Mouse (Mus musculus) neural tube, embryonic 15.5 days (tissue): ENCODE results near the gene Map4k5. TPM values are rescaled to one million over a fixed set of nuclear protein-coding genes. Genes with fewer than 3 reads are reported as not detected.

Source experiments
- ATAC-seq: fragments of 200-750 bp; cut with Nextera tagmentation; 2 replicates; pipeline ENCODE4 v1.8.0; 2017; ENCODE audit warnings: mild to moderate bottlenecking, moderate TSS enrichment, moderate library complexity; ENCODE audit not compliant: low FRiP score
- H3K27ac ChIP-seq: fragments of 300-500 bp; sonication (generic); replicated peaks from 2 replicates; pipeline ENCODE4 v1.5.1; 2015; ENCODE audit warnings: mild to moderate bottlenecking, inconsistent platforms
- H3K27me3 ChIP-seq: fragments of 300-500 bp; sonication (generic); replicated peaks from 2 replicates; pipeline ENCODE4 v1.6.1; 2015; ENCODE audit warnings: inconsistent platforms
- H3K36me3 ChIP-seq: fragments of 300-500 bp; sonication (generic); 2 replicates; pipeline ENCODE4 v1.6.1; 2015; ENCODE audit warnings: inconsistent platforms
- H3K4me1 ChIP-seq: fragments of 300-500 bp; sonication (generic); 2 replicates; pipeline ENCODE4 v1.6.1; 2015; ENCODE audit warnings: inconsistent platforms
- H3K4me2 ChIP-seq: fragments of 300-500 bp; sonication (generic); 2 replicates; pipeline ENCODE4 v1.6.1; 2015; ENCODE audit warnings: inconsistent platforms, mild to moderate bottlenecking, moderate library complexity
- H3K4me3 ChIP-seq: fragments of 300-500 bp; sonication (generic); replicated peaks from 2 replicates; pipeline ENCODE4 v1.5.1; 2015; ENCODE audit warnings: mild to moderate bottlenecking, inconsistent platforms
- H3K9ac ChIP-seq: fragments of 300-500 bp; sonication (generic); replicated peaks from 2 replicates; pipeline ENCODE4 v1.6.1; 2015; ENCODE audit warnings: mild to moderate bottlenecking, inconsistent platforms
- H3K9me3 ChIP-seq: fragments of 300-500 bp; sonication (generic); replicated peaks from 2 replicates; pipeline ENCODE4 v1.6.1; 2016; ENCODE audit warnings: inconsistent platforms
- WGBS: fragments of 180-500 bp; shearing (Covaris S2); methylation state at CpG from one replicate; pipeline ENCODE4 v1.1.7; 2015; ENCODE audit warnings: mixed read lengths; 5-methylcytosine and 5-hydroxymethylcytosine counted together
- polyA plus RNA-seq: library from polyadenylated mRNA; unstranded; fragments of >200 nt; fragmentation: Nextera tagmentation; extraction: Ambion mirVana; gene quantifications from 2 replicates; pipeline ENCODE4 v1.2.1, GENCODE M21; 2015

Map4k5 gene
- polyA plus RNA-seq, 1 experiment from 2014 or later: 25.4 TPM

DNA sequence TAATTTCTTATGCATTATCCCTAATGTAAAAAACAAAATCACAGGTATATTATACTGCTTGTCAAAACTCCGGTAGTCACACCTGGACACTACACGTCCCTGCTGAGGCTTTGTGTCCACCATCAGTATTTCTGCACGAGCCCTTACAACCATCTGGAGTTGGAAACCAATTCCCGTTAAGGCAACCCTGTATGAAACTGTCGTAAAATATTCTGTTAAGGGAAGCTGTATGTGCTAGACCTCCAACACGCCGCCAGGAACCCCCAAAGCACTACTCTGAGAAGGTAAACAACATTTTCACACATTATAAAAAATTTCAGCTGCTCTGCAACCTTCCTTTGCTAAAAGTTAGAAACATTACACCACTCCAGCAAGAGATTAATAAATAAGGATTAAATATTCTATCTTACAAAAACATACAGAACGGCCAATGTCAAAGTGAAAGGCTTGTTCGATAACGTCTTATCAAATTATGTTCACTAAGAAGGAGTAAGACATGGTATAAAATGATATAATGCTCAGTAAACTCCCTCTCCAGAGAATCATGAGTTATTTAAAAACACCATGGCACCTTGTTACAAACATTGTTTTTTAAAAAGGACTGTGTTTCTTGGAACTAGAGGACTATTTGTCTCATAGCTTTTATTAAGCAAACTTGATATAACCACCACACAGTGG is 88.5 kb downstream of the Map4k5 start:
- no peaks in the 10 kb centered on the region for H3K27me3 ChIP-seq
- H3K9ac ChIP-seq: no peak overlapping the region
- no peaks in the 10 kb centered on the region for H3K9me3 ChIP-seq
- WGBS: 91% methylated on average over 10 of the region's 10 CpGs
- H3K4me2 ChIP-seq: no peak overlapping the region
- H3K27ac ChIP-seq: no peak overlapping the region
- no peak overlapping the region for H3K4me3 ChIP-seq
- ATAC-seq: no peak
- H3K36me3 ChIP-seq: peaks cover 32% of the 10 kb centered on the region
- H3K4me1 ChIP-seq: no peaks in the 10 kb centered on the region

DNA sequence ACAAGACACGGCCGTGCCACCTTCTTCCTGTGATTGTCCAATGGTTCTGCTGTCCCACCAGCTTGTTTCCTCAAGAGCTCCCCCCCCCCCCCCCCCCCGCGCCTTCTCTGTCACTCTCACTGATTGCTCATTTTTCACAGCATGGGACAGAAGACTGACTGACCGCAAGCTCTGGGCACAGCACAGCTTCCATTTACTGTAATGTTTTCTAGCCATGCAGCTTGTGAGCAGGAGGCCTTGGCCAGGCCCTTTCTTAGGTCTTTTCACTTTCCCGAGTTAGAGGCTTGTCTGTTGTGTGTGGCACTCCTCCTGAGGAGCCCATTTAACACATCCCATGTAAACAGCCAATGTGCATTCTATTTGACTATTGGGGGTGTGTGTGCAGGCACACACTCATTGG is 89.8 kb downstream of the Map4k5 start:
- H3K4me3 ChIP-seq: no peak overlapping the region
- H3K9ac ChIP-seq: no peak overlapping the region
- no peak for ATAC-seq
- H3K4me1 ChIP-seq: no peaks in the 10 kb centered on the region
- no peak overlapping the region for H3K27ac ChIP-seq
- WGBS: 88% methylated on average over 4 of the region's 6 CpGs
- H3K4me2 ChIP-seq: no peak overlapping the region
- H3K9me3 ChIP-seq: no peaks in the 10 kb centered on the region
- H3K27me3 ChIP-seq: no peaks in the 10 kb centered on the region
- H3K36me3 ChIP-seq: peaks cover 29% of the 10 kb centered on the region

DNA sequence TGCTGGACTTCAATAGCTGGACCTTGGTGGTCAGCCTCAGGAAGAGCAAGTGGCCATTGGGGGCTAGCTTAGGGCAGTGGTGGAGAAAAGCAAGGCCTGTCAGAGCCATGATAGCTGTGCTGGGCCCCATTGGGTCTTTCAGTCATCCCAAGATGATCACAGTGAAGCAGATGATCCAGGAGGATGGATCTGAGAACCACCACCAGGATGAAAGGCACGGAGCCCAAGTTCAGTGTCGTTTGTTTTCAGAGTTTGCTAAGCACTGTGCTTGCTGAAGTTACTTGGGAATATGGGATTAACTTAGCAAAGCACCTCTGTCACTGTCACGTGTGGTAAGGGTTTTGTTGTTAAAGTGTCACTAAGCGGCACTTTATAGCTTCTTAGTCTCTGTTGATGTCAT is 92.4 kb downstream of the Map4k5 start:
- Histone ChIP-seq H3K9ac (no peak overlapping the region), H3K4me2 (no peak overlapping the region), H3K4me3 (no peak overlapping the region), H3K36me3 (peaks cover 13% of the 10 kb centered on the region), H3K27me3 (no peaks in the 10 kb centered on the region), H3K27ac (no peak overlapping the region), H3K9me3 (no peaks in the 10 kb centered on the region), H3K4me1 (no peaks in the 10 kb centered on the region)
- ATAC-seq: no peak
- whole genome bisulfite sequencing: 92% methylated on average over 4 of the region's 4 CpGs

DNA sequence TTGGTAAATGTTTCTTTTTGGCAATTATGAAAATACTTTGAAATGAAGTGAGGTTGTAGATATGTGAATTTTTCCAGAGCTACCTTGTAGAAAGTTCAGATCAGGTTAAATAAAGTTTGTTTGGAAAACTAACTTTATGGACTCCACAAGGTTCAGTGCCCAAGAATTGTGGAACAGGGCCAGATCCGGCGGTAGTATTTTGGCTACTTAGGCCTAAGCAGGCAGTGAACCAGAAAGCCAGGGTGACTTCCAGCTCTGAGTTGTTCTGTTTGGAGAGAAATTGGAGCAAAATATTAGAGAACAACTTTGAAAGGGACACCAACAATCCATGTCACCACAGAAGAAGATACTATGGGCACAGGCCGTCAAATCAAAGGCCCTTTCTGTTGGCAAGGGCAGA is 96.7 kb downstream of the Map4k5 start:
- H3K4me2 ChIP-seq: no peak overlapping the region
- no peaks in the 10 kb centered on the region for H3K27me3 ChIP-seq
- no peak for ATAC-seq
- no peak overlapping the region for H3K4me3 ChIP-seq
- peaks cover 4% of the 10 kb centered on the region for H3K4me1 ChIP-seq
- H3K36me3 ChIP-seq: no peaks in the 10 kb centered on the region
- H3K9me3 ChIP-seq: no peaks in the 10 kb centered on the region
- no peak overlapping the region for H3K9ac ChIP-seq
- no peak overlapping the region for H3K27ac ChIP-seq
- WGBS: 90% methylated on average over 3 of the region's 3 CpGs

DNA sequence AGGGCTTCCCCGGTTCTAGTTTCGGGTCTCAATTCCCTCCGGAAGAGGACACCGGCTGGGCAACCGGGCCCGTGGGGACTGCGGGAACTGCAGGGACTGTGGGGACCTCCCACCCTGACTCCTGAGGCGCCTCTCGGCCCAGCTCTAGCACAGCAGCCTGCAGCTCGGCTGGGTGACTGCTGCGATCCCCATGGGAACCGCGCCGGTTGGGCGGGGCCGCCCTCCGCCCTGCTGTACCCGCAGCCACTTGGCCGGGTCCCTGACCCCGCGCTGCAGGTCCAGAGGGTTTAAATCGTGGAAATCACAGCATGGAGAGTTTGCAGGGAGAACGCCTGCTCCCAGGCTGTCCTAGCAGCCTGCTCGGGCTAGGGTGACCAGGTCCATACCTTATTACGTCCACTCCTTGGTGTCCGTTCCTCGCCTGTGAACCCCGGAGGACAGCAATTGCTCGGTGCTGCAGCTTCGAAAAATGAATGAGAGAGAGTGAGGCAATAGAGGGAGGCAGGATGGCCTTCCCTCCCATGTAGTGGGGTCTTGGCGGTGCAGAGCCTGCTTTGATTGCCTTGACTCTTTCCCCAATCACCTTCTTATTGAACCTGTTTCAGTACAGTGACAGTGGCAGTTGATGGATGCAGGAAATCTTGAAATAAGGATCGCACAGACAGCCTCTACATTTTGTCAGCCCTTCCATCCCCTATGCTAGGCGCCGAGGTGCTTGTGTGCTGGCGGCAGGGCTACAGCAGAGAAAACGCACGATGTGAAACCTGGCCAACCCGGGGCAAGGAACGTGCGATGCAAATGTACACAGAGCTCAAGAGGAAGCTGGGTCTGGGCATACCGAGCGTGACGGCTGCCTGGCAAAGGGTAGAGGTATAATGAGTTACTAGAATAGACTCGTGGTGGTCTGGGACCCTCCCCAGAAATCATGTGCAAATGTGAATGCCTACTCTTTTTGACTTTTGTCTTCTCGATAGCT is 102.2 kb downstream of the Map4k5 start, which contains the start of gene Cdkl1:
Cdkl1 (minus strand) TSS at position 738 of the 976 bp plus-strand sequence.
- Histone ChIP-seq H3K36me3 (no peaks in the 10 kb centered on the region), H3K4me2 (peak within 1 kb of the TSS; percentile 98), H3K9me3 (no peaks in the 10 kb centered on the region), H3K27ac (peak within 1 kb of the TSS; percentile 68), H3K4me1 (peaks cover 21% of the 10 kb centered on the region), H3K27me3 (no peaks in the 10 kb centered on the region), H3K9ac (peak within 1 kb of the TSS; percentile 74), H3K4me3 (peak within 1 kb of the TSS; percentile 57)
- WGBS: 1% methylated on average over 45 of the region's 45 CpGs
- ATAC-seq: peak; percentile 86

DNA sequence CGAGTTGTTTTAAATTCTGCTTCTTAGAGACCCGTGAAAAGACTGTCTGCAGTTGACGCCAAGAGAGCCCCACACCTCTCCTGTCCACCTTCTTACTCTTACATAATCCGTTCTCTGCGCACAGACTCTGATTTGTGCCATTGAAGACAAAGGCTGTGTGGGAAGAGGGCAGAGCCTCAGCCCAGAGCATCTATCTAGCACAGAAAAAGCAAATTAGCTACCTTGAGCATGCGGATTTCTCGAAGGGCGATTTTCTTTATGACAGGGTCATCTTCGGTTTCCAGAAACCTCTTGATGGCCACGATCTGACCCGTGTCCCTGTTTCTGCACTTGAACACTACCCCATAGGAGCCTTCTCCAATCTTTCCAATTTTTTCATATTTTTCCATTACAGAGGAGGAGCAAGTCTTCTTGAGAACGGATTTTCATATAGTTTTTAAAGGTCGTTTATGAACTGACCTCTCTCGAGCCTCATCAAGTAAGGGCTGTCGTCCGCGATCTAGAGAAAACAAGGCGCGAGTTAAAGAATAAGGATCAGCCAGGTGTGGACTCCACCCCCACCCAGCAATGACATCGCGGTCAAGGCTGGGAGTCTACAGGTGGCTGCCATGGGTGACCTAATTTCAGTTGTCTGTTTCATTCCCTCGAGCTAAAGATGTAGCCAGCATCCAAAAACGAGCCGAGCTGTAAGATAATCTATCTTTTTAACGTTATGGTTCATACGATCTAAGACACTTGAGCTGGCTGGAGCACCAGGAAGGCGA is 103.1 kb downstream of the Map4k5 start:
- Histone ChIP-seq H3K27ac (peak overlapping the region; percentile 68; the same call in 1 of the 2 replicates), H3K4me2 (peak overlapping the region; percentile 98), H3K9ac (peak overlapping the region; percentile 74), H3K4me3 (peak overlapping the region; percentile 57), H3K4me1 (peaks cover 21% of the 10 kb centered on the region), H3K36me3 (no peaks in the 10 kb centered on the region), H3K27me3 (no peaks in the 10 kb centered on the region), H3K9me3 (no peaks in the 10 kb centered on the region)
- peak; percentile 29; the same call in 1 of the 2 replicates for ATAC-seq
- 31% methylated on average over 27 of the region's 27 CpGs for WGBS

DNA sequence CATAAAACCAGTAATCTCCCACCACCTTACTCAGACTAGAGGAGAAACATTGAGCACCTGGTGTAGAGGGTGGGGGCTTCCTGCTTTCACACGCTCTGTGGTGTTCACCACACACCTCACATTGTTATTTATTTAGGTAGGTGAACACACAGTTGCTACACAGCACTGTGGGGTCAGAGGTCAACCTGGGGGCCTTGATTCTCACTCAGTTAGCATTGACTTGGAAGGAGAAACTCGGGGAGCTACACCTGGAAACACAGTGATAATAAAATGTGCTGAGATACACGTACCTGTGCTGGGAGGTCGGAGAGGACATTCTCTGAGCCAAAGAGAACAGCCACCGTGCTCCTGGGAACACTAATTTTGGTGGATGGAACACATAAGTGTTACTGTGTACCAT is 104.6 kb downstream of the Map4k5 start:
- Histone ChIP-seq H3K9me3 (no peaks in the 10 kb centered on the region), H3K27me3 (no peaks in the 10 kb centered on the region), H3K36me3 (no peaks in the 10 kb centered on the region), H3K27ac (no peak overlapping the region), H3K4me3 (no peak overlapping the region), H3K4me1 (peaks cover 21% of the 10 kb centered on the region), H3K9ac (no peak overlapping the region), H3K4me2 (no peak overlapping the region)
- WGBS: 90% methylated on average over 5 of the region's 5 CpGs
- ATAC-seq: no peak

DNA sequence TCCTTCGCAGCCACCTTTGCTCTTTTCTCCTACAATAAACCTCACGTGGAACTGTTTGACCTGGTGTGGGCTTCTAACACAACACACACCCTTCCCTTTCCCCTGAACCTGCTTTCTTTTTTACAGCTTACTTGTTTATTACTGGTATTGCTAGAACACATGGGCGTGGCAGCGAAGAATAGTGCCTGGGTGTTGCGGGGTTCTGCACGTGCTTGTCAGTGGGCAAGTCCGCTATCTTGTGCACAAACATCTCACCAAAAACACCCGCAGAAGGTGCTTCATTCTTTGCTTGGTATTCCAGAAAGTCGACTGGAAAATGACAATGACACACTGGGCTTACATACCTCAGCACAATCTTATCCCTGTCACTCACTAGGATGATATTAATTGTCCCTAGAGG is 107.5 kb downstream of the Map4k5 start:
- no peak overlapping the region for H3K4me2 ChIP-seq
- H3K4me3 ChIP-seq: no peak overlapping the region
- WGBS: 88% methylated on average over 9 of the region's 9 CpGs
- H3K36me3 ChIP-seq: no peaks in the 10 kb centered on the region
- H3K27ac ChIP-seq: no peak overlapping the region
- ATAC-seq: no peak
- peaks cover 15% of the 10 kb centered on the region for H3K4me1 ChIP-seq
- no peak overlapping the region for H3K9ac ChIP-seq
- no peaks in the 10 kb centered on the region for H3K27me3 ChIP-seq
- no peaks in the 10 kb centered on the region for H3K9me3 ChIP-seq

DNA sequence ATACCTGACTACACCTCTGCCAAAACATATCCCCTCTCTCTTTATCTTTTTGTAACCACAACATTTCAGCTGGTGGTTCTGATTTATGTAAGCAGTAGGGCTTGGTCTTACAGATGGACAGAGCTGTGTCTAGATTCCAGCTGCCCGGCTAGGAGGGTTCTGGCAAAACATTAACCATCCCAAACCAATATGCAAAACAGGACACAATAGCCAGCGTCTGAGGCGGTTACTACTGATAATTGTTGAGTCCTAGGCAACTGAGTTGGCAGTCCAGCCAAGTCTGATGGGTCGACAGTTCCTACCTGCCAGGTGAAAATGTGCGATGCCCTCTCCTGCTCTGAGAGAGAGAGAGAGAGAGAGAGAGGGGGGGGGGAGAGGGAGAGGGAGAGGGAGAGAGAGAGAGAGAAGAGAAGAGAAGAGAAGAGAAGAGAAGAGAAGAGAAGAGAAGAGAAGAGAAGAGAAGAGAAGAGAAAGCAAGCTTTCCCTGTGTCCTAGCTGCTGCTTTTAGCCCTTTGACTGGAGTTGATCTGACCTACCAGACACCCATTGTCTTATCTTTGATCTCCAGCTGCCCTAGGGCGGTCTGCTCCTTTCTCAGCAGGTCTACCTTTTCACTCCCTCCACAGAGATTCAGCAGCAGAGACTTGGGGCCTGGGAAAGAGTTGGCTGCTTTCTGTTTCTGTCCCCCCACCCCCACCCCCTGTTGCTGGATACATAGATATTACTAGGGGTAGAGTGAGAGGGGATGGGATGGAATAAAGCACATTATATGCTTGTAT is 109.6 kb downstream of the Map4k5 start:
- ATAC-seq: no peak
- Histone ChIP-seq H3K27ac (no peak overlapping the region), H3K4me3 (no peak overlapping the region), H3K4me1 (peaks cover 7% of the 10 kb centered on the region; the same call in 1 of the 2 replicates), H3K9me3 (no peaks in the 10 kb centered on the region), H3K27me3 (no peaks in the 10 kb centered on the region), H3K4me2 (no peak overlapping the region), H3K36me3 (no peaks in the 10 kb centered on the region), H3K9ac (no peak overlapping the region)
- WGBS: 46% methylated on average over 6 of the region's 6 CpGs

DNA sequence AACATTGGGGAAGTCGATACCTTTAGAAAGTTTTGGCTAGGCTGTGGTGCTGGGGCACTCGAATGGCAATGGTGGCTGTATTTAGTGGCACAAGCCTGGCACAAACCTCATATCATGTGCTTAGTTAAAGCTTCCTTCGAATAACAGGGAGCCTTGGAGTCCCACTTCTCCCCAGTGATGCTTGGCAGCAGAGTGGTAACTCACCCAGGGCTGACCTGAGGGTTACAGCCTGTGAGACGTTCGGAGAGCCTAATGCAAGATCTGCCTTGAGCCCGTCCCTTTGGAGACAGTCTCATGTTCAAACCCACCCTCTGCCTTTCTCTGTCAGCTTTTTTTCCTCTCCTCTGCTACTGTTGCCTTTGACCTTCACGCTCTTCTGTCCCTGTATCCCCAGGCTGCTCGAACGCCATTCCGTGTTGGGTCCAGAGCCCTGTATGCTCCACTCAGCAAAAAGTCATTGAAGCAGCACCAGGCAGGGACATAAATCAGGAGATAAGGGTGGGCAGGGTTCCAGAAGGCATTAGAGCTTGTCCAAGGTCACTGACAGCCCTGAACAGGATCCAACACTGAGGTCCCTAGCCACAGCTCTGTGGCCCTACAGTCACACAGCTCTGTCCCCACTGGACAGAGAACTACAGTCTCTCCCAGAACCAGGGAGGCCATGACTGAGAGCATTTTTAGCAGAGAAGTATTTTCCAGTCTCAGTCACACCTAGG is 110.9 kb downstream of the Map4k5 start:
- Histone ChIP-seq H3K27me3 (no peaks in the 10 kb centered on the region), H3K27ac (no peak overlapping the region), H3K4me2 (no peak overlapping the region), H3K9ac (0 out of 2 replicates have a peak overlapping the region, but pooled peaks have one; percentile 5), H3K4me3 (no peak overlapping the region), H3K4me1 (peaks cover 7% of the 10 kb centered on the region; the same call in 1 of the 2 replicates), H3K36me3 (no peaks in the 10 kb centered on the region), H3K9me3 (no peaks in the 10 kb centered on the region)
- no peak for ATAC-seq
- 59% methylated on average over 10 of the region's 10 CpGs for WGBS
